Mouse (Mus musculus) 3134 (cell line): ENCODE measurements around the gene Prkce.

Source experiments
- DNase-seq: peaks from one replicate; pipeline ENCODE4 v3.0.0-alpha.2; 2011; ENCODE audit warnings: low spot score; ENCODE audit not compliant: insufficient read length; ENCODE audit errors: extremely low read depth

Gene Prkce

DNA sequence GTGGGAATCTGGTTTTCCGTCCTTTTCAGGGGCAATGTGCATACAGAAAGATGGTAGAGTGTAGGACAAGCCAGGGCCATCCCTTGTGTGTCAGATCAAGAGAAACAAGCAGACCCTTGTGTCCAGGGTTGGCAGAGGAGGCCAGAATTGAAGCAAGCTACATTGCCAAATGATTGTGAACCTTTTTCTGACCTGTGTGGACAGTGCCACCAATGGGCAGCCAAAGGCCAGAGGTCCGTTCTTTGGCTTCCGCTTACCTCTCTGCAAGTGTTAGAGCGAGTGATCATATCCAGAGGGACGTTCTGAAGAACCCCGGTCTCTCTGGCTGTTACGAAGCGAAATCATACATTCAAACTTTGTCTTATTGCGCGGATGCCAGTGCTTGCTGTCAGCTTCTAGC is 225.6 kb downstream of the Prkce start:
- no peak for DNase-seq

DNA sequence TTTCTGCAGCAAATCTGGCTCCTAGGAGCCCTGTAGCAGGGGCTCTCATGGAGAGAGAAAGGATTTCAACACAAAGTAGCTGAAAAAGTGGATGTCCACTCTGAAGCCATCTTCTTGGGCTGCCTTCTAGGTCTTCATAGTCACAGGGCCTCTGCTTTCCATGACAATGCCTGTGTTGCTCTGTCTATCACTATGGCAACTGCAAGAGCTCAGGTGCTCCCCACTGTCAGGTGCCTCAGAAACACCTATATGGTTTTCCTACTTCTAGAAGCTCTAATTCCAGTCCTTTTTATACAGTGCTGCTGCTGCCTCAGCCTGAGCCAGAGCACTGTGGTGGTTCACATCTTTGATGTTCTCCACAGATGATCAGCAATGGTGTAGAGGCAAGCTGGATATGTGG is 229.5 kb downstream of the Prkce start:
- no peak for DNase-seq

DNA sequence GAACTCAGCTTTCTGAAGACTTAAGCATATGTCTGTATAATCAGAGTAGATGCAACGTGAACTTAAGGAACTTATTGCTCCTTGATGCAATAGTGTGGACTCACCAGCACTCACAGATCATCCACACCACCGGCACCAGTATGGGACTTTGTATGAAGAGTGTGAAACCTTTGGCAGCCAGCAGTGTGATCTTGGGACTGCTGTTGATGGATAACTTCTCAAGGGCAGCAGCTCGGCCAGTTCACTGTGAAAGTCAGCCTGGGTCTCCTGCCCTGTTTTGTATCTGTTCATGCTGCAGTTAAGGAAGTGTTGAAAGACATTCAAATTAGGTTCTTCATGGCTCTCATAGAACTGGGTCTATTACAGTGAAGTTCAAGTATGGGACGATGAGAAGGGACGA is 230.1 kb downstream of the Prkce start:
- no peak for DNase-seq

- no peak for DNase-seq
Observed at GRCm38 (mm10) chr17:86398226-86398625, 230.6 kb downstream of the Prkce start.

DNA sequence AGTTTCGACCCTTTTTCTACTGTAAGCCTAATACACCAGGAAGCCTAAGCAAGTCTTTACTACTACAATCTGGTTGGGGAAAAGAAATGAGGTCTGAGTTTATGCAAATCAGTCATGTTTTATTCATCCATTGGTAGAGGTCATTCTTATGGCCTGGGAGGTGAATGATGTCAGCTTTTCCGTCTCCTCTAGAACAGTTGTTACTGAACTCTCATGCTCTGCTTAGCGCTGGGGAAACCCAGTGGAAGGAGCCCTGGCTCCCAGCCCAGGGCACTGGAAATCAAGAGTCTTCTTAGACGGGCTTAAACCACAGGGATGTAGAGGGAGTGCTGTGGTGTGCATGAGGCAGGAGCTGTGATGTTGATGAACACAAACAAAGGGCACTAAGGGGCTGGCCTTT is 232.4 kb downstream of the Prkce start:
- no peak for DNase-seq

DNA sequence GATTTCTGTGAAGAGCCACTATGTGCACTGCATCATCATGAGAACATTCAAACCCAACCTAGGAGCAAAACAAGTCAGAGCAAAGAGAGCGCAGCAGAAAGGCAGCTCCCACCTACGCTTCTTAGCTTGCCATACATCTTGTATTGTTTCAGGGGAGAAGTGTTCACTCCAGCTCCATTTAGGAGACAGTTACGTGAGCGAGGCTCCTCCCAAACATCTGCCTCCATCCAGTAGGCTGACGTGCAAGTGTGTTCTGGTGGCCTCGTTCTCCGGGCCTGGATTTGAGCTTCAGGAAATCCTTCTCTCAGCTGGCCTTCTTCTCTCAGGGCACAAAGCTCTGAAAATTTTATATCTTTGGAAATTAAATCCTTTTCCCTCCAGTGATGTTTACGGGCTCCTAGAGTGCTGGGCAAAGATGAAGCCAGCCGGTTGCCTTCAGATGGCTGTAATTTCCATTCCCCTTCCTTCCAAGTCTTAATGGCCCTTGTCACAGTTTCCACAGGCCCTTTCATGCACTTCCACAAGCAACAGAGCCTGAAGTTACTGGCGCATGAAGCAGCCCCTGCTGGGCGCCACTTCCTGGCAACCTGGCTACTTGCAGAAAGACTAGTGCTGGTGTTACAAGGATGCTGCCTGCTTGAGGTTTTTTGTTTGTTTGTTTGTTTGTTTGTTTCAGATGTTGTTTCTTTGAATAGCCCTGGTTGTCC is 237.4 kb downstream of the Prkce start:
- no peak for DNase-seq

GRCm38 (mm10) chr17:86405644-86406043 is 238.1 kb downstream of the Prkce start:
- DNase-seq: no peak

- no peak for DNase-seq
Observed at GRCm38 (mm10) chr17:86407921-86408613, 240.5 kb downstream of the Prkce start.

DNA sequence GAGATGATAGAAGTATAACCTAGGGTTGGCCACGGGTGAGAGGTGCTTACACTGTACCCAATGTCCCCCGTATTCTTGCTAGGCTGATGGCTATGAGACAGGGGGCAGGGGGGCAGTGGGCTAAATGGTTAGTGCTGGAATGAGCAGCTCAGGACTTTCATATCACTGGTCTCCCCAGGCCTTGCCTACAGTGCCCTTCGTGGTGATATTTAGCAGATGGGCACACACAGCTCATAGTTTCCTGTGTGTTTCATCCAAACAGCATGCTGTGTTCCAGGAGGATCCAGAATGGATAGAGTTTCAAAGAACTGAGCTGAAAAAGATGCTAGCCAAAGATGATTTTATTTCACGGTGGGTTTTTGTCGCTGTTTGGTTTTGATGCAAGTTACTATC is 241.0 kb downstream of the Prkce start:
- no peak for DNase-seq

DNA sequence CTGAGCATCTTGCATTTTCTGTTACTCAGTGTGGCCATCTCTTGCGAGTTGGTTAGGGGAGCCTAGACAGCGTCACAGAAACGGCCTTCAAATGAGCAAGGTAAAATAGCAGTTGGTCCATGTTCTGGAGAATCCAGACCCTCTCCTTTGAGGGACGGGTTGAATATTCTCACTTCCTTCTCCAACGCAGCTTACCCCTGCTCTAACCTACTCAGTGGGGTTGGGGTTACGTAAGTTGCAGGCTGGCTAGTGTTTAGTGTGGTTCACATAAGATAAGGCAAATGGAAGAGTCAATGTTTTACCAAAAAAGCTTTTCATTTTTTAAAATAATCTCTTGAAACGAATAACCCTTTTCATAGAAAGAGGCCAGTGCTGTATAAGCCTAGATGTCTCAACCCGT is 241.9 kb downstream of the Prkce start:
- no peak for DNase-seq

- no peak for DNase-seq
Observed at GRCm38 (mm10) chr17:86410496-86410895, 242.9 kb downstream of the Prkce start.

GRCm38 (mm10) chr17:86412141-86412540 is 244.6 kb downstream of the Prkce start:
- no peak for DNase-seq

DNA sequence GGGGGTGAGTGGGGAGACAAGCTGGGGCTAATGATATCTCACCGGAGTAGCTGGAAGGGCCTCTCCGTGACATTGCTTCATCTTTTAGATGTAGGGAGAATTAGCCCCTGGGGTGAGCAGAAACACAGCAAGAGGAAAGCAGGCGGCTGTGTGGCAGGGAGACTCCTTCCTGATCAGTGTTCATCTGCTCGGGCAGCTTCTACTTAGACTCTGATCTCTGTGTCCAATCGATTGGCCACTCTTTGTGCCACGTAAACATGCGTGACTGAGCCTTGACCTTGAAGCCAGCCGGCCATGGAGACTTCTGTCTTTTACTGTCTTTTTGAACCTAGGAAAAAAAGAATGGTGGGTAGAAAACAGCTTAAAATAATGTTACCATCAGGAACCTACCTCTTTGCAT is 247.0 kb downstream of the Prkce start:
- DNase-seq: no peak

- no peak for DNase-seq
Observed at GRCm38 (mm10) chr17:86415989-86416388, 248.4 kb downstream of the Prkce start.

- no peak for DNase-seq
Observed at GRCm38 (mm10) chr17:86418334-86418733, 250.7 kb downstream of the Prkce start.

- no peak for DNase-seq
Observed at GRCm38 (mm10) chr17:86419199-86419598, 251.6 kb downstream of the Prkce start.

DNA sequence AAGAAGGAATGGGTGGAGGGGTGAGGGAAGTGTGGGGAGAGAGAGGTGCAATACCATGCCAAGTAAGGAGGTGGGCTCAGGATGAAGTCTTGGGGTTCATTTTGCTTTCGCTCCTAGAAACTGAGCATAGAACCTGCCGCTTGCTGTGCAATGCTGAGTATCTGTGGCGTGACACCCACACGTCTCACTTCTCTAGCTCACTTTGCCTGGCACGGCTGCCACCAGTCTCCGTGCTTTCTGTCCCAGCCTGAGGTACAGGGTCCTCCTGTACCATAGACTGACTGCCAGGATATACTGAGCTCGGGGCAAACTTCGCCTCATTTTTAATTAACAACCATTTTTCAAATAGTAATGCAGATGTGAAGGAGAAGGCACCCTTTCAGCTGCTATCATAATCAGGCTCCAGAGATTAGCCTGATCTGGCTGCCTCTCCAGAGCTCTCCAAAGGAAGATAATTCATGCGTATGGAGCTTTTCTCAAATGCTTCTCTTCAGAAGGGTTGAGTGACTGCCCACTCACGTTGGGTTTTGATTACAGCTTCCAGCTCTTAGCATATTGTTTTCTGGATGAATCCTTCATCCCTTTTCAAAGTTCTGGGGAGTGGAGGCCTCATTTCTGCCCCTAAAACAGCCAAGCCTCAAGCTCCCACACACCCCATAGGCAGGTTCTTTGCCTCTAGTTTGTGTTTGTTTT is 253.2 kb downstream of the Prkce start:
- DNase-seq: no peak

GRCm38 (mm10) chr17:86422023-86422422 is 254.4 kb downstream of the Prkce start:
- no peak for DNase-seq

- DNase-seq: no peak
Observed at GRCm38 (mm10) chr17:86429877-86430276, 262.3 kb downstream of the Prkce start.

DNA sequence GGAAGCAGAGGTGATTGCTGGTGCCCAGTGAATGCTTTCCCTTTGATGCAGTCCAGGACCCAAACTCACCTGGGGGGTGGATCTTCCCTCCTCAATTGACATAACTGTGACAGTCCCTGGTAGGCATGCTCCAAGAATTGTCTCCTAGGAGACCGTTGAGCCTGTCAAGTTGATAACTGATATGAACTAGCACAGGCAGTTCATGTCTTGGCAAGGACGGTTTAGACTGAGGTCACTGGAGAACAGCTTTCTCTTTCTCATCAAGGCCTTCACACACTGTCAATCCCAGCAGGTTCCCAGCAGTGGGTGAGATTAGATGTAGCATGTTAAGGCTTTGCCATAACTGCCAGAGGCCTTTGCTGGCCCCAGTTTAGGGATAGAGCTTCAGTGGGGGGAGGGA is 265.5 kb downstream of the Prkce start:
- no peak for DNase-seq

DNA sequence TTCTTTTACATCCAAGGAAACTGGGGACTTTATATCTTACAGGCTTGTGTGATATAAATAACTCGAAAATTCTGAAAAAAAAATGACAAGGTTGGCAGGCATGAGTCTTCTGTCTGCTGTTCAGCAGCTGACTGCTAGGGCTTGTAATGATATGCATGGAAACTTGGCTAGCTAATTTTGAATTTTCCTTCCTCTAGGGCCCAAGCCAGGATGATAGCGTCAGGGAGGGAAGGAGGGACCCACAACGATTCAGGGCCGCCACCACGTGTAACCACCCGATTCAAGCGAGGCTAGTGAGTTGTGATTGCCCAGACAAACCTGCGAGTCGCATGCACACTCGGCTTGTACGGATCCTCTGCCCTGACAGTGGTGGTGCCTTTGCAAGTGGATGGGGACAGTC is 266.2 kb downstream of the Prkce start:
- DNase-seq: no peak

- no peak for DNase-seq
Observed at GRCm38 (mm10) chr17:86434781-86435180, 267.2 kb downstream of the Prkce start.
